Mouse (Mus musculus): Measurements from ENCODE around the gene Gm20696.

Gm20696 gene

GRCm38 (mm10) chr6:99439214-99439877 lies 227.3 kb downstream of the Gm20696 start:
- no peak for DNase-seq (ENCODE audit: low spot score)

DNA sequence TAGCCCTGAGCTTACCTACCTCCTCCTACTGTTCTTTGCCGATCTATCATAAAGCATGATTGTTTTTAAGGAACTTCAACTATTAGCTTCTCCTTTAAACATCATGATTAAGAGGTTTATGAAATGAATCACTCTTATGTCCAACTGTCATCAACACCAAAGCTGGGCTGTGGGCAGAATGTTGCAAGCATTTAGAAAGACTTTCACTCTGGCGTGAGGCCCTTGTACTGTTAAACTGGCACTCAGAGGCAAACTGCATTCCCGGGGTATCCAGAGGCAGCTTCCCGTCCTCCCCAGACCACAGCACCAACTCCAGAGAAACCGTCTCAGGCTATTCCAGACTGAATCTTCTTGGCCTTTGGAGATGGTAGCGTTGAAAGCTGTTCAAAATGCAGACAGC lies 230.2 kb downstream of the Gm20696 start:
- DNase-seq (ENCODE audit: low spot score), result no peak

- DNase-seq (ENCODE audit: low spot score), result no peak
Measured at GRCm38 (mm10) chr6:99435140-99435539, 231.5 kb downstream of the Gm20696 start.

- no peak for DNase-seq (ENCODE audit: low spot score)
Measured at GRCm38 (mm10) chr6:99433006-99433405, 233.6 kb downstream of the Gm20696 start.

GRCm38 (mm10) chr6:99431941-99432340 lies 234.7 kb downstream of the Gm20696 start:
- DNase-seq (ENCODE audit: low spot score), result no peak

- no peak for DNase-seq (ENCODE audit: low spot score)
Measured at GRCm38 (mm10) chr6:99430560-99430959, 236.0 kb downstream of the Gm20696 start.

DNA sequence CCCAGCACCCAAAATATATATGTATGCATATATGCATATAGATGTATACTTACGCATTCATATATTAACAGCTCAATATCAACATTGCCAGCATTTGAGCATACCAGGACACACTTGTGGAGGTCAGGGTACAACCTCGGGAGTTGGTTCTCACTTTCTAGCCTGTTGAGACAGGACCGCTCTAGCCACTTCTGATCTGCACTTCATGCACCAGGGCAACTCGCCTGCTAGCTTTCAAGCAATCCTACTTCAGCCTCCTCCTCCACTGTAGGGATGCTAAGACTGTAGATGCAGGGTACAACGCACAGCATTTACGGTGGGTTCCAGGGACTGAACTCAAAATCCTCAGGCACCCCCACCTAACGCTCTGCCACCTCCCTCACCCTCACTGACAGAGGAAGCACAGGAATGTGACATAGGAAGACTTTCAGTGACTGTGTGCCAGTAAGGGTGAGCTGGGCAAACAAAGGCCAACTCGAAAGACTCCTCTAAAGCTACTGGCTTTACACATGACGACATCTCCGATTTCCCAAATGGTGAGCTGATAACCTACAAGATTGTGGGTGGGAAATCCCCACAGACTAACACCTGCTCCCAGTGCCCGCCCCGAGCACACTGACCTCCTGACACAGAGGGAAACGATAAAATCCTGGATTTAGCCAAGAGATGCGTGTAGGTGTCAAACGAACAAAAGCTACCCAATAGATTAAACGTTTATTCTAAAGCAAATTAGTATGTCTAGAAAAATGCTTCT lies 237.0 kb downstream of the Gm20696 start:
- no peak for DNase-seq (ENCODE audit: low spot score)

- no peak for DNase-seq (ENCODE audit: low spot score)
Measured at GRCm38 (mm10) chr6:99428961-99429360, 237.6 kb downstream of the Gm20696 start.

DNA sequence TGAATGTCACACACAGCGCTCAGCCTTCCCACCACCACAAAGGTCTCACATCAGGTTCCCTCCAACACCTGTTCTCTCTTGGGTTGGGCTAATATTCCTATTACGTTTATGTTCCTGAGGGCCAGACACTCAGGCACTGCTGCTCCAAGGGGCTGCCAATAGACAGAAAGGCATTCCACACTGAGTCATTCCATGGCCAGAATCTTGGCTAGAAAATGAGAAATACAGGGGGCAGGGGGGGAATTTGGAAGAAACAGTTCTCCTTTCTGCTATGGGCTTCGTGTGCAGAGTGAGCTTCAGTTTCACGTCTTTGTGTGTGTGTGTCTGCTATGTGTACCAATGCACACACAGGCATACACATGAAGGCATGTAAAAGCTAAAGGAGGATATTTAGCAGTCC lies 239.3 kb downstream of the Gm20696 start:
- no peak for DNase-seq (ENCODE audit: low spot score)

- DNase-seq (ENCODE audit: low spot score), result no peak
Measured at GRCm38 (mm10) chr6:99425044-99425443, 241.6 kb downstream of the Gm20696 start.

DNA sequence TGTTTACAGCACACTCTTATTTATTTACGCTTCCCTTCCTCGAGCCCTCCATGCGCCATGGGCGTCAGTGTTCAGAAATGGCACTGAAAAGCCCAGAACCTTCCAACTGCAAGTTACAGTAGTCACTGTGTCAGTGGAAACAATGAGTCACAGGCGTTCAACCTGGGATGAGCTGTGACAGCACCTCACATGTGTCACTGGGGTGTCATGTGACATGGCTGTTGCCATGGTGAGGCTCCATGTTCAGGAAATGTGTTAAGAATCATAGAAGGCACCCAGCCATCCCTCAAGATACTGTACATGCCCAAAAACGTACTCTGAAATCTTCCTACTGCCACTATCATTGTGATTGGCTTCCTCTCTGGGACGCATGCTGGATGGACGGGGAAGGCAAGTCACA lies 245.9 kb downstream of the Gm20696 start:
- no peak for DNase-seq (ENCODE audit: low spot score)

DNA sequence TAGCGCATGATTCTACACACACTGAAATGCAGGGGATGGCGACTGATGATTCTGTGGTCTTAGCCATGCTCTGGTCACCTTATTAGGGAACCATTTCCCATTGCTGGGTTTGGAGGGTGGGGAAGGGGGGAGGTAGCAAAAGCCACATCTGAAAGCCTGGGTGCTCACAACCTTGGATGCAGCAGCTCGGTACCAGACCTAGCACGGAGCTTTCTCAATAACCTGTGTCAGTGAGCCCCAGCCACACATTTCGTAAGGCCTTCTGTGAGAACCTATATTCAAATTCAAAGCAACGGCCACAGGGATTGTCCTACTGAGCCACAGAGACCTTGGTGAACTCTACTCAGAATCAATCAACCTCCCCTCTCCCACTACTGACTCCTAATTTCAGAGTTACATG lies 254.0 kb downstream of the Gm20696 start:
- no peak for DNase-seq (ENCODE audit: low spot score)

DNA sequence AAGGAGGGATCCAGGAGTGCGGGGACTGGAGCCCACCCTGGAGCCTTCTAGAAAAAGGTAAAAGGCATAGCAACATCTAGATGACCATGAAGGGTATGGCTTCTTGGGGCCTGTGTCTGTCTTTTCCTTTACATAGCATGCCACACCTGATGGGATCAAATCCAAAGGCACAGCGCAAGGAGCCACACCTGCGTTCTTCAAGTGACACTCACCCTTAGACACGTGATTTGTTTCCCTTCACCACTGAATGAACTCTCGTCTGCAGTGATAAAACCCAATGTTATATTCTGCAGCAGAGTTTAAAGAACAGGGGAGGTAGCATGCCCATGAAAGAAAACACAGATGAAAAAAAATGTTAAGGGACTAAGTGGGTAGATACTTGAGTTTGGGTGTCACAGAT lies 257.0 kb downstream of the Gm20696 start:
- DNase-seq (ENCODE audit: low spot score), result no peak

DNA sequence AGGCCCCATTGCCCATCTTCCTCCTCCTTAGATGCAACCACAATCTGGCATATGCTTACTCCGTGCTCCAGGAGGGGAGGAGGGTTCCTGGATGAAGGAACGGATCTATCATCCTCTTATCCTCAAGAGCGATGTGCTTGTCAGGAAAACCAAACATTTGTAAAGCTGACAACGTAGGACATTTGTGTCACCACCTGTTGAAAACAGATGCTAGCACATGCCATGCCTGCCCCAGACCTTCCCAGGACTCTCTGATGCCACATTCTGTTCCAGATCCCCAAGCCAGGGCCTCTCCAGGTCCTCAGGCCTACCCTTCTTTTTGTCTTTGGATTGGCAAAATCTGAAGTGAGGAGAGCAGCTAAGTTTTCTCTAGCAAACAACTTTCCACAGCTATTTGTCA lies 257.7 kb downstream of the Gm20696 start:
- DNase-seq (ENCODE audit: low spot score), result no peak

- no peak for DNase-seq (ENCODE audit: low spot score)
Measured at GRCm38 (mm10) chr6:99403755-99404390, 262.7 kb downstream of the Gm20696 start.

DNA sequence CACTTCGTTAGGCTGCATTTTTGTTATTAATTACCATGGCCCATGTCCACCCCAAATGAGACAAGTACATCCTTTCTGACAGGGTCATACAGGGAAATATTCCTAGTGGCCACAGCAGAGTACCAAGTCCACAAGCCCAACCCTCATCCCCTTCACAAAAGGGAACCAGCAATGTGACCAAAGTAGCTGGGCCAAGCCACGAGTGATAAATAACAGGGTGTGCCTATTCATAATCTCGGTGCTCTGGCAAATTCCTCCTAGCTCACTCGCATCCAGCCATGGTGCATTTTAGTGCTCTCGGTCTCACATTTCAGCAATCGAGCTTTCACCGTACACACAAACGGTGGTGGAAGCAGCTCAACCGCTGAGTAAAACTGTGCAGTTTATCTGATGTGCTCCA lies 263.7 kb downstream of the Gm20696 start:
- no peak for DNase-seq (ENCODE audit: low spot score)

GRCm38 (mm10) chr6:99402370-99402769 lies 264.2 kb downstream of the Gm20696 start:
- no peak for DNase-seq (ENCODE audit: low spot score)

DNA sequence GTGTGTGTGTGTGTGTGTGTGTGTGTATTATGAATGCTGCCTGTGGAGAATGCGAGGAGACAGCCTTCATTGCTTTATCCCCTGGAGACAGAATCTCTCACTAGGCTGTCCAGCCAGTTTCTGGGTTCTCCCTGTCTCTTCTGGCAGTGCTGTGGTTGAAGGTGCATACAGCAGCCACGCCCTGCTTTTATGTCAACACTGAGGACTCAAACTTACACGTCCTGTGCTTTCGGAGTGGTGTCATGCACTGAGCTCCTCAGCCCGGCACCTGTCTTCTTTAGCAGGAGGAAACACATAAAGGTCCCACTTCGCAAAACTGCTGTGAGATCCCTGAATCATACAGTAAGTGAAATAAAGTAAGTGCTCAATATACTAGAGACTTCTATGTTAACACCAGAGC lies 264.8 kb downstream of the Gm20696 start:
- no peak for DNase-seq (ENCODE audit: low spot score)

DNA sequence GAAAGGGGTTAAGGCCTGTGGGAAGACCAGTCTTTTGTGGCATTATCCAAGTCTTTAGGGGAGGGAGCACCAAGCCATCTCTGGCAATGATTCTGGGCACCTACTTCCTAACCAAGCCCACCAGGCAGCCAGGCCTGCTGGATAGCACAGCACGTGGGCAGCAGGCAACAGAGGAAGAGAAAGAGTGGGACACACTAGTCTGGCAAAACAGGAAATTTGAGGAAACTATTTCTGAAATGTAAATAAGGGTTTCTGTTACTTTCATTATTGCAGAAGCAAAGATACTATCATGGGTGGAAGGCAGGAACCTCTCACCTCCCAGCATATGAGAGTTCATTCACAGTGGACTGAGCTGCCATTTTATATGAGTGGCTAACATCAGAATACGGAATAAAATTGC lies 265.4 kb downstream of the Gm20696 start:
- no peak for DNase-seq (ENCODE audit: low spot score)

GRCm38 (mm10) chr6:99395745-99396144 lies 270.9 kb downstream of the Gm20696 start:
- DNase-seq (ENCODE audit: low spot score), result no peak

GRCm38 (mm10) chr6:99394801-99395200 lies 271.8 kb downstream of the Gm20696 start:
- DNase-seq (ENCODE audit: low spot score), result no peak

GRCm38 (mm10) chr6:99392484-99392883 lies 274.1 kb downstream of the Gm20696 start:
- DNase-seq (ENCODE audit: low spot score), result peak; percentile 26
